Mouse (Mus musculus) mouse embryonic stem cell (cell line): ENCODE measurements around the gene Cfap299.

ENCODE experiments used
- in situ Hi-C, 2 experiments: fragments of 300-500 bp; cut with MboI; formaldehyde crosslinking; loops; 1 replicate in 1 of 2; 3 replicates in 1 of 2; pipeline ENCODE4 v1.14.3; 2019 to 2020; ENCODE audit warnings: low sequenced_read_pairs in 2 of 2, low pct_unique_long_range_greater_than_20kb in 1 of 2, mixed read lengths in 1 of 2; ENCODE audit not compliant: unreplicated experiment in 1 of 2

The Cfap299 gene

GRCm38 (mm10) chr5:98732157-98733009 lies 403.3 kb downstream of the Cfap299 start:
- in situ Hi-C loops = no loop called here

DNA sequence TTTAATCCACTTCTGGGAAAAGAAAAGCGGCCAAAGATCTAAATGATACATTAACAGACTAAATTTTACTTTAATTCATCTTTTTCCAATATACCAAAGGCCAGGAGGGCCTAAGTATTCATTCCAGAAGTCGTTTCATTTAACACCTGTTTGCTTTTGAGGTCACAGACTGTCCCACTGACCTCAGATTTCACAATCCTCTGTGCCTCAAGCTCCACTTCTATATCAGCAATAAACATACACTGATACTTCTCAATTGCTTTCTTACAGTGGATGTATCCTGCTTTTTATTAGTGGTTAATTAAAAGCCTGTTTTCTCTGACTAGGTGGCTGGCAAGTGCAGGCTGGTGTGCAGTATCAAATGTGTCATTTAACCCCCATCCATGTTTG lies 403.9 kb downstream of the Cfap299 start:
- in situ Hi-C loops = no loop called here

DNA sequence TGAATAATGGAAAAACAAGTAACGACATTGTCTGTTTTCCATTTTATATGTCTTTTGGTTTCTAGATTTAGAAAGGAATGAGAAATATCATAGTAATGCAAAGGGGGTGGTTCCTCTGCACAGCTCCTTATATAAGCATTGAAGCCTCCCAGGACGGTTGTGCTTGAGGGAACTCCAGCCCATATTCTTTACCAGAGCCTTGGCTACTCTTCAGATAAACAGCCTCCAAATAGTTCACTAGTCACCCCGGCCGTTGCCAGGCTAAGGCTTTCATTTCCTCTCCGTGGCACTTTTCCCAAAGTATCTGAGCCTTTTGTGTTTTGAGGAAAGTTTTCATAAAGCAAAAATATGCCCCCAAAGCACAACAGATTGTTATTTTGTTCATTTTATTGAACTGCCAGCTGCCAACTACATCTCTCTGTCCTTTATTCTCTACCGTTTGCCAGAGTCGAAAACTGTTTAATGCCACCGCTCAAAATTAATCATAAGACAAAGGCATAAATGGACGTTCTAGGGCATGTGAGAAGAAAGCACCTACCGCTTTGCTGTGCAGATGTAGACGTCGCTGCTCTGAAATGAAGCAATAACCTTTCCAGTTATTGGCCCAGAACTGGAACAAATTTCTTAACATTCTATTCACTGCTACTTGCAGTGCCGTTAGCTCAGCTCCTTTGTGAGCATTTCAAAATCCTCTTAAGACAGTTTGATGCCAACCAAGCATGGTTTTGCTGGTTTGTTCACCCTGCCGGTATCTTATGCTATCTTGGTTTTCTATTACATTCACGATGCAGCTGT lies 433.0 kb downstream of the Cfap299 start:
- in situ Hi-C loops = no loop called here

DNA sequence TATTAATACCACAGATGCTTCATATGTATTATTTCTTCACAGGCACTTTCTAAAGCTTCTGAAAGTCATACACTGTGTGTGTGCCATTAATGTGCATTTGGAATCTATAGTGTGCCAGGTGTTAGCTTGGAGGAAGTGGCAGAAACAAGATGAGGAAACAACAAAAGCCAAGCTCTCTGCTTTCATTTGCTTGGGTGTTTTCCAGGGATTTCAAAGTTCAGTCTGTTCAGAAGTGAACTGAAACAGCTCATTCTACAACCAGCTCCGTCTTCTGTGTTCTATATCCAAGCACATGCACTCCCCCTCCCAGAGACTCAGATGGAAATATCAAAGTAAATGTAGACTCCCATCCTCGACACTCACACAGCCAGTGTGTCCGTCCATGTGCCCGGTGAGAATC lies 449.5 kb downstream of the Cfap299 start:
- in situ Hi-C loops = no loop called here

DNA sequence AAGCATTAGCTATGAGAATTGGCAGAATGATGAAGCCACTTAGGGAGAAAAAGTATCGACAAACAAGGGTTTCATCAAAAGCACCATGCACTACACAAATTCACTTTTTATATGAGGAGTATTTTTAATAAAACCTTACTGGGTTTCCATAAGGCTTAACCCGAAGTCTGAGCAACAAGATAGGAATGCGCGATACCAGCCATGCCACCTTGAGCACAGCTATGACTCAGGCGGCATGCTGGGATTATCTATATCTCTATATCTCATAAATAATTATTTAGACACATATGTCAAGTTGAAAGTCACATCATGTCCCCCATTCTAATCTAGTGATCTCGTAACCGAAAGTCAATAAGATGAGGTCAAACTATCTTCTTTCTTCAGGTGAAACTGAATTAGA lies 453.0 kb downstream of the Cfap299 start:
- in situ Hi-C loops = no loop called here

- in situ Hi-C loops = no loop called here
Observed at GRCm38 (mm10) chr5:98787735-98788134, 458.6 kb downstream of the Cfap299 start.

DNA sequence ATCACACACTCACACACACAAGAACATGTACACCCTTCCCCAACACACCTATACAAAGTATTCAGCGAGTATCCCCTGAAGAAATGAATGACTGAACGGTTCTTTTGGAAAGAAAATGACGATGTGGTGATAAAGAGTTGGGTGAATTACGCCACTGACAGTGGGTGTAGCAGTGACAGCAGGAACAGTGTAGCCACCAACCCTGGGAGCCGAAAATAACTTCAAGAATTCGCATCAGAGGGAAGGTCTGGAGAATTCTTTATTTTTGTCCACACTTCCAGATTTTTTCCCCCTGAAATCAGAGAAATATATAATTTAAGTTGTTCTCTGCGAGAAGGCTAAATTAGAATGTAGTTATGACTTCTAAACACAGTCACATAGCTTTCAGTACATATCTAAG lies 459.5 kb downstream of the Cfap299 start:
- in situ Hi-C loops = no loop called here

- in situ Hi-C loops = no loop called here
Observed at GRCm38 (mm10) chr5:98790894-98791607, 461.9 kb downstream of the Cfap299 start.

- in situ Hi-C loops = no loop called here
Observed at GRCm38 (mm10) chr5:98801495-98801894, 472.4 kb downstream of the Cfap299 start.

GRCm38 (mm10) chr5:98804761-98805160 lies 475.7 kb downstream of the Cfap299 start:
- in situ Hi-C loops = no loop called here

GRCm38 (mm10) chr5:98806492-98806891 lies 477.4 kb downstream of the Cfap299 start:
- in situ Hi-C loops = no loop called here

- in situ Hi-C loops = no loop called here
Observed at GRCm38 (mm10) chr5:98807022-98807421, 477.9 kb downstream of the Cfap299 start.

DNA sequence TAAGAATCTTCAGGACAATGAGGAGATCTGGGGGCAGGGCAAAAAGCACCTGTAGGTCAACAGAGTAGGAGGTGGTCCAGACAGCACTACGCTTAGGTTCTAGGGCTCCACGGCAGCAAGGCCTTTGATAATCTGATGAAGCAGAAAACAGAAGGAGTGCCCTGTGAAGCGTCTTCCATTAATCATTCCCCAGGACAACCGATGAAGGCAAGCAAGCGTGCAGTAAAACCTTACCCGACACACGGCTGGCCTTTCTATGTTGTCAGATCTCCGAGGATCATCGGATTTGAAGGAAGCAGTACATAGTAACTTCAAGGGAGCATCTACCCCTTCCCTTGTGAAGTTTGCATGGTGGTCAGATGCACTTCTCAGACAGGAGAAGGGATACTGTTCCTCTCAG lies 478.8 kb downstream of the Cfap299 start:
- in situ Hi-C loops = no loop called here

DNA sequence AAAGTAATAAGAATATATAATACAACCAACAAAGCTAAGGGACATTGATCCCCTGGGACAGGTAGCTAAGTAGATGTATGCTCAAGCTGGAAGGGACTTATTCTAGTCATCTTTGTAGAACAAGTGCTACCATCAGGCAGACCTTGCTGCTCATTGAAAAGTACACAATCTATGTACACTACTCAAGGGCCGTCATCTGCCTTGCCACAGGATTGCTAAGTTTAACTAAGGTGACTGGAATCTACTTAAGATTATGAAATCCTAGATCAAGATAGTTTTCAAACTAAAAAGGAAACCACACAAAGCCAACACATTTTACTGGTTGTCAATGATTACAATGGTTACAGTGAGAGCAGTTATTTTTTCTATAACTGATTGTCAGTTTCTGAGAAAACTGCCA lies 483.3 kb downstream of the Cfap299 start:
- in situ Hi-C loops = no loop called here

DNA sequence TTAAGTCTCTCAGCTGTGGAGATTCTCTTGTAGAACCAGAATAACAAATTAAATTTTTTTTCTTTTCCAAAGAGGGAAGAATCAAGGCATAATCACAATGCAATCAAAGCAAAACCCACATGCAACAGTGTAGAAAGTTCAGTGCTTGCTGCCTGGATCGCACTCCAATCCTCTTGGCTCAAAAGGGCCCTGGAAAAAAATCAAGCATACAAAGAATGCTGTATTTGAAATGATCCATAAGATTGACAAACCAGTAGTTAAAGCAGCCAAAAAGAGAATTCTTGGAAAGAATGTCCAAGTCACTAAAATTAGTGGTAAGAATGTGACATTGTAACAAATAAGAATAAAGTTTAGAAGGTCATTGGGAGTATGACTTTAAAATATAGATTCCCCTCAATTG lies 486.2 kb downstream of the Cfap299 start:
- in situ Hi-C loops = no loop called here

DNA sequence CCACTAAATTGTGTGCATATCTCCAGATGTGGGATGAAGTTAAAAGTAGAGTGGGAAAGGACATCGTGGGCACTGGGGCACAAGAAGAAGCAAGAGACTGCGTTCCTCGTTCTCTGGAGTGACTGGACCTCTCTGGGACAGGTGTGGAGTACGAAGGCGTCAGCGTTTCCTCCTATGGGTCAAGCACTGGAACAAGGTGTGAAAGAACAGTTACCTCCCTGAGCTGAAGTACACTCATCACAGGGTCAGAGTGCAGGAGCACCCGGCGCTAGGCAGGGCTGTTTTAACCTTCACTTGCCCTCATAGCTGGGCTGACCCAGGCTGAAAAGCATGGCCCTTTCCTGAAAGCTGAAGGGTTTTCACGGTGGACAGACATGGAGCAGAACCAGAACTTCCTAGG lies 504.7 kb downstream of the Cfap299 start:
- in situ Hi-C loops = no loop called here

DNA sequence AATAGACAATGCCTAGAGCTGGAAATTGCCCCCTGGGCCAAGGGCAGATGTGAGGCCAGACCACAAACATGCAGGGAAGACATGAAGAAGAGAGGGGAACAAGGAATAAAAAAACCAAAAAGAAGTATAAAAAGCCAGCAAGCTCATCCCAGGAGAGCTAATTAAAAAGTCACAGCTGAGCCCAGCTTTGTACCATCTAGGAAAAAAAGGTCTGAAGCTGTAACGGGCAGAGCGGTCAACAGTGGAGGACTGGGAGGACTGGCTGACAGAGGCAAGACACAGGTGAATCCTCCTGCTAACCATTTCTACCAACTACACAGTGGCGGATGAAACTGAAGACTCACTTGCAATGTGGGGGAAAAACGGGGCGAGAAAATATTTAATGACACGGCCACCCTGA lies 505.2 kb downstream of the Cfap299 start:
- in situ Hi-C loops = no loop called here

GRCm38 (mm10) chr5:98842600-98843310 lies 513.7 kb downstream of the Cfap299 start:
- in situ Hi-C loops = no loop called here

DNA sequence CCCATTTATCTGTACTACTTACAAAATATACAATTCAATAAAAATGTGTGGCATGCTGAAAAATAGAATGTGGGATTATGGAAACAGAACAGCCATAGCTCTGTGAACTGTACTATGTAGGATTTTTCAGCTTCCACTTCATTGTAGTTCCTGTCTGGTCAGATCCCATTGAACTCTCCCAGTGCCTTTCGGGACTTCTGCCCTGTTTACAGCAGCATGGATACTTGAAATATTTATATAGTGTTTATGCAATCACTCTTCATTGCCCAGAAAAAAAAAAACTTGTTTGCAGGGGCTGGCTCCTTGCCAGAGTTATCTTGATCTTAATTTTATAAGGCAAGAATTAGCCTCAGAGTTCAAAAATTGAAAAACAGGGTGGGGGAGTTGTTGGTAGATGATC lies 515.6 kb downstream of the Cfap299 start:
- in situ Hi-C loops = no loop called here
